Mouse (Mus musculus): ENCODE results near the gene Atp13a3. TPM values are rescaled to one million over a fixed set of nuclear protein-coding genes. Genes with fewer than 3 reads are reported as not detected.
A peak's percentile ranks its signal among the peaks of the same experiment; 100 is the strongest.

Atp13a3 gene
- polyA plus RNA-seq, 1 experiment from 2014 or later, result 6.2 TPM

- H3K36me3 ChIP-seq (replicated peaks), result no peaks in the 10 kb centered on the region
- no peak for ATAC-seq (ENCODE audit: insufficient read depth)
- 57% methylated on average over 3 of the region's 3 CpGs for WGBS (ENCODE audit: insufficient replicate concordance)
- H3K4me3 ChIP-seq (replicated peaks), result no peak overlapping the region
- H3K27ac ChIP-seq (replicated peaks), result no peak overlapping the region
- no peaks in the 10 kb centered on the region for H3K9me3 ChIP-seq (replicated peaks)
- H3K27me3 ChIP-seq, result no peaks in the 10 kb centered on the region; the same call in 1 of the 2 replicates
- H3K4me2 ChIP-seq, result no peak overlapping the region
- H3K4me1 ChIP-seq (replicated peaks), result peaks cover 17% of the 10 kb centered on the region
- H3K9ac ChIP-seq, result no peak overlapping the region
These were observed 6.9 kb upstream of the Atp13a3 start for GRCm38 (mm10) chr16:30412680-30413079.

- no peak for ATAC-seq (ENCODE audit: insufficient read depth)
- no peaks in the 10 kb centered on the region for H3K36me3 ChIP-seq (replicated peaks)
- no peaks in the 10 kb centered on the region for H3K9me3 ChIP-seq (replicated peaks)
- H3K4me2 ChIP-seq, result no peak overlapping the region
- no peak overlapping the region for H3K4me3 ChIP-seq (replicated peaks)
- no peak overlapping the region for H3K9ac ChIP-seq
- no peak overlapping the region for H3K27ac ChIP-seq (replicated peaks)
- H3K4me1 ChIP-seq (replicated peaks), result peaks cover 34% of the 10 kb centered on the region
- H3K27me3 ChIP-seq, result no peaks in the 10 kb centered on the region; the same call in 1 of the 2 replicates
- 44% methylated on average over 4 of the region's 4 CpGs for WGBS (ENCODE audit: insufficient replicate concordance)
These were observed 5.1 kb upstream of the Atp13a3 start for GRCm38 (mm10) chr16:30410914-30411313.

GRCm38 (mm10) chr16:30407513-30407912 lies 1.7 kb upstream of the Atp13a3 start:
- H3K9me3 ChIP-seq (replicated peaks), result no peaks in the 10 kb centered on the region
- peaks cover 37% of the 10 kb centered on the region for H3K4me1 ChIP-seq (replicated peaks)

GRCm38 (mm10) chr16:30403528-30403927 lies 2.2 kb downstream of the Atp13a3 start:
- H3K27me3 ChIP-seq, result no peaks in the 10 kb centered on the region
- no peak overlapping the region for H3K4me2 ChIP-seq
- no peaks in the 10 kb centered on the region for H3K9me3 ChIP-seq (replicated peaks)
- no peak overlapping the region for H3K9ac ChIP-seq
- H3K27ac ChIP-seq (replicated peaks), result no peak overlapping the region
- H3K4me3 ChIP-seq (replicated peaks), result no peak overlapping the region
- ATAC-seq (ENCODE audit: insufficient read depth), result no peak
- 71% methylated on average over 3 of the region's 3 CpGs for WGBS (ENCODE audit: insufficient replicate concordance)
- H3K4me1 ChIP-seq (replicated peaks), result peaks cover 28% of the 10 kb centered on the region
- H3K36me3 ChIP-seq (replicated peaks), result no peaks in the 10 kb centered on the region

More at GRCm38 (mm10) chr16:30407513-30407912, 1.7 kb upstream of the Atp13a3 start:
- peak; percentile 71 for ATAC-seq (ENCODE audit: insufficient read depth)
- no peak overlapping the region for H3K4me3 ChIP-seq (replicated peaks)
- peak overlapping the region; percentile 41 for H3K4me2 ChIP-seq
- H3K27me3 ChIP-seq, result no peaks in the 10 kb centered on the region
- H3K36me3 ChIP-seq (replicated peaks), result no peaks in the 10 kb centered on the region
- 23% methylated on average over 2 of the region's 2 CpGs for WGBS (ENCODE audit: insufficient replicate concordance)
- H3K27ac ChIP-seq (replicated peaks), result peak overlapping the region; percentile 68
- H3K9ac ChIP-seq, result 0 out of 2 replicates have a peak overlapping the region, but pooled peaks have one; percentile 1

- H3K9me3 ChIP-seq (replicated peaks), result no peaks in the 10 kb centered on the region
- H3K4me2 ChIP-seq, result 0 out of 2 replicates have a peak overlapping the region, but pooled peaks have one; percentile 2
- peaks cover 14% of the 10 kb centered on the region for H3K4me1 ChIP-seq (replicated peaks)
- H3K27ac ChIP-seq (replicated peaks), result no peak overlapping the region
- no peaks in the 10 kb centered on the region for H3K27me3 ChIP-seq
- WGBS (ENCODE audit: insufficient replicate concordance), result 14% methylated on average over 15 of the region's 15 CpGs
- H3K9ac ChIP-seq, result no peak overlapping the region
- no peak for ATAC-seq (ENCODE audit: insufficient read depth)
- H3K4me3 ChIP-seq (replicated peaks), result no peak overlapping the region
- H3K36me3 ChIP-seq (replicated peaks), result no peaks in the 10 kb centered on the region
These were observed 8.4 kb downstream of the Atp13a3 start for GRCm38 (mm10) chr16:30397127-30398057.

GRCm38 (mm10) chr16:30395136-30395535 lies 10.6 kb downstream of the Atp13a3 start:
- no peaks in the 10 kb centered on the region for H3K9me3 ChIP-seq (replicated peaks)
- H3K4me2 ChIP-seq, result no peak overlapping the region
- no peak overlapping the region for H3K9ac ChIP-seq
- peaks cover 23% of the 10 kb centered on the region for H3K4me1 ChIP-seq (replicated peaks)
- no peaks in the 10 kb centered on the region for H3K36me3 ChIP-seq (replicated peaks)
- no peaks in the 10 kb centered on the region for H3K27me3 ChIP-seq
- no peak overlapping the region for H3K27ac ChIP-seq (replicated peaks)
- WGBS (ENCODE audit: insufficient replicate concordance), result 32% methylated on average over 2 of the region's 2 CpGs
- H3K4me3 ChIP-seq (replicated peaks), result no peak overlapping the region
- no peak for ATAC-seq (ENCODE audit: insufficient read depth)

GRCm38 (mm10) chr16:30390650-30391340 lies 15.0 kb downstream of the Atp13a3 start:
- Histone ChIP-seq H3K27ac (replicated peaks) (peak overlapping the region; percentile 85; the same call in 1 of the 2 replicates), H3K9ac (no peak overlapping the region), H3K27me3 (no peaks in the 10 kb centered on the region), H3K4me1 (replicated peaks) (peaks cover 45% of the 10 kb centered on the region), H3K4me2 (peak overlapping the region; percentile 97; the same call in 1 of the 2 replicates), H3K4me3 (replicated peaks) (no peak overlapping the region), H3K36me3 (replicated peaks) (no peaks in the 10 kb centered on the region), H3K9me3 (replicated peaks) (no peaks in the 10 kb centered on the region)
- no peak for ATAC-seq (ENCODE audit: insufficient read depth)
- 57% methylated on average over 5 of the region's 5 CpGs for WGBS (ENCODE audit: insufficient replicate concordance)

GRCm38 (mm10) chr16:30389831-30390649 lies 15.7 kb downstream of the Atp13a3 start:
- peak overlapping the region; percentile 98 for H3K4me3 ChIP-seq (replicated peaks)
- H3K4me2 ChIP-seq, result peak overlapping the region; percentile 97
- H3K27me3 ChIP-seq, result no peaks in the 10 kb centered on the region
- H3K4me1 ChIP-seq (replicated peaks), result peaks cover 49% of the 10 kb centered on the region
- H3K27ac ChIP-seq (replicated peaks), result peak overlapping the region; percentile 85
- H3K9me3 ChIP-seq (replicated peaks), result no peaks in the 10 kb centered on the region
- no peaks in the 10 kb centered on the region; the same call in 1 of the 2 replicates for H3K36me3 ChIP-seq (replicated peaks)
- peak overlapping the region; percentile 92; the same call in 1 of the 2 replicates for H3K9ac ChIP-seq
- WGBS (ENCODE audit: insufficient replicate concordance), result 31% methylated on average over 9 of the region's 9 CpGs
- no peak for ATAC-seq (ENCODE audit: insufficient read depth)

GRCm38 (mm10) chr16:30389210-30389684 lies 16.5 kb downstream of the Atp13a3 start:
- Histone ChIP-seq H3K27ac (replicated peaks) (peak overlapping the region; percentile 85), H3K4me2 (peak overlapping the region; percentile 97), H3K36me3 (replicated peaks) (peaks cover 6% of the 10 kb centered on the region), H3K27me3 (no peaks in the 10 kb centered on the region), H3K4me3 (replicated peaks) (peak overlapping the region; percentile 98), H3K9ac (peak overlapping the region; percentile 92), H3K4me1 (replicated peaks) (peaks cover 52% of the 10 kb centered on the region), H3K9me3 (replicated peaks) (no peaks in the 10 kb centered on the region)
- peak; percentile 20 for ATAC-seq (ENCODE audit: insufficient read depth)
- WGBS (ENCODE audit: insufficient replicate concordance), result 4% methylated on average over 17 of the region's 17 CpGs

- peaks cover 7% of the 10 kb centered on the region for H3K36me3 ChIP-seq (replicated peaks)
- peak overlapping the region; percentile 85 for H3K27ac ChIP-seq (replicated peaks)
- peak overlapping the region; percentile 92 for H3K9ac ChIP-seq
- H3K4me1 ChIP-seq (replicated peaks), result peaks cover 52% of the 10 kb centered on the region
- H3K4me2 ChIP-seq, result peak overlapping the region; percentile 97
- no peaks in the 10 kb centered on the region for H3K27me3 ChIP-seq
- under 1% methylated on average over 73 of the region's 76 CpGs for WGBS (ENCODE audit: insufficient replicate concordance)
- ATAC-seq (ENCODE audit: insufficient read depth), result peak; percentile 84
- H3K4me3 ChIP-seq (replicated peaks), result peak overlapping the region; percentile 98
- no peaks in the 10 kb centered on the region for H3K9me3 ChIP-seq (replicated peaks)
These were observed 17.1 kb downstream of the Atp13a3 start for GRCm38 (mm10) chr16:30388522-30389209.

Measured in liver, embryonic 15.5 days (tissue).